Mouse (Mus musculus): Measurements from ENCODE around the gene Shpk. TPM values are rescaled to one million over a fixed set of nuclear protein-coding genes. Genes with fewer than 3 reads are reported as not detected.

Gene Shpk
- polyA plus RNA-seq, 1 experiment from 2014 or later = 1.1 TPM

- Histone ChIP-seq H3K27me3 (ENCODE audit: control insufficient read depth, insufficient read depth, low read length) (no peaks in the 10 kb centered on the region), H3K27ac (ENCODE audit: low read depth, low read length) (no peak within 1 kb of the TSS), H3K4me3 (ENCODE audit: low read depth, low read length) (no peak within 1 kb of the TSS), H3K9me3 (ENCODE audit: control insufficient read depth, low read length) (no peaks in the 10 kb centered on the region), H3K36me3 (ENCODE audit: control insufficient read depth, insufficient read depth, low read length) (no peaks in the 10 kb centered on the region), H3K9ac (ENCODE audit: low read length) (no peak within 1 kb of the TSS), H3K4me1 (ENCODE audit: control insufficient read depth, insufficient read depth, low read length) (no peaks in the 10 kb centered on the region), H3K4me2 (no peak within 1 kb of the TSS)
- DNase-seq (ENCODE audit: low spot score, missing footprints) (no peak), ATAC-seq (ENCODE audit: low FRiP score) (no peak)
- WGBS = 83% methylated on average over 5 of the region's 5 CpGs
These were observed 34.7 kb downstream of the Shpk start, which contains the start of gene Trpv1 for GRCm38 (mm10) chr11:73233992-73234391. Trpv1 (plus strand) TSS chr11:73234292.

GRCm38 (mm10) chr11:73235990-73236701 lies 36.9 kb downstream of the Shpk start:
- H3K27ac ChIP-seq (ENCODE audit: low read depth, low read length) = no peak overlapping the region
- H3K4me3 ChIP-seq (ENCODE audit: low read depth, low read length) = no peak overlapping the region
- no peak for ATAC-seq (ENCODE audit: low FRiP score)
- H3K9ac ChIP-seq (ENCODE audit: low read length) = no peak overlapping the region
- no peak for DNase-seq (ENCODE audit: low spot score, missing footprints)
- no peak overlapping the region for H3K4me2 ChIP-seq
- WGBS = 45% methylated on average over 5 of the region's 5 CpGs
- no peaks in the 10 kb centered on the region for H3K9me3 ChIP-seq (ENCODE audit: control insufficient read depth, low read length)
- no peaks in the 10 kb centered on the region for H3K4me1 ChIP-seq (ENCODE audit: control insufficient read depth, insufficient read depth, low read length)
- H3K36me3 ChIP-seq (ENCODE audit: control insufficient read depth, insufficient read depth, low read length) = no peaks in the 10 kb centered on the region
- H3K27me3 ChIP-seq (ENCODE audit: control insufficient read depth, insufficient read depth, low read length) = no peaks in the 10 kb centered on the region

GRCm38 (mm10) chr11:73236731-73237130 lies 37.5 kb downstream of the Shpk start:
- ATAC-seq (ENCODE audit: low FRiP score) = no peak
- no peaks in the 10 kb centered on the region for H3K36me3 ChIP-seq (ENCODE audit: control insufficient read depth, insufficient read depth, low read length)

GRCm38 (mm10) chr11:73242199-73242598 lies 42.9 kb downstream of the Shpk start:
- no peak overlapping the region for H3K4me2 ChIP-seq
- H3K4me1 ChIP-seq (ENCODE audit: control insufficient read depth, insufficient read depth, low read length) = no peaks in the 10 kb centered on the region
- H3K36me3 ChIP-seq (ENCODE audit: control insufficient read depth, insufficient read depth, low read length) = no peaks in the 10 kb centered on the region
- no peak overlapping the region for H3K4me3 ChIP-seq (ENCODE audit: low read depth, low read length)
- H3K9me3 ChIP-seq (ENCODE audit: control insufficient read depth, low read length) = no peaks in the 10 kb centered on the region
- H3K27me3 ChIP-seq (ENCODE audit: control insufficient read depth, insufficient read depth, low read length) = no peaks in the 10 kb centered on the region
- no peak overlapping the region for H3K27ac ChIP-seq (ENCODE audit: low read depth, low read length)
- 89% methylated on average over 6 of the region's 6 CpGs for WGBS
- no peak for ATAC-seq (ENCODE audit: low FRiP score)
- DNase-seq (ENCODE audit: low spot score, missing footprints) = no peak
- H3K9ac ChIP-seq (ENCODE audit: low read length) = no peak overlapping the region

More at GRCm38 (mm10) chr11:73236731-73237130, 37.5 kb downstream of the Shpk start:
- no peak overlapping the region for H3K27ac ChIP-seq (ENCODE audit: low read depth, low read length)
- DNase-seq (ENCODE audit: low spot score, missing footprints) = no peak
- no peak overlapping the region for H3K4me2 ChIP-seq
- H3K4me1 ChIP-seq (ENCODE audit: control insufficient read depth, insufficient read depth, low read length) = no peaks in the 10 kb centered on the region
- H3K9me3 ChIP-seq (ENCODE audit: control insufficient read depth, low read length) = no peaks in the 10 kb centered on the region
- WGBS = 82% methylated on average over 3 of the region's 3 CpGs
- no peaks in the 10 kb centered on the region for H3K27me3 ChIP-seq (ENCODE audit: control insufficient read depth, insufficient read depth, low read length)
- no peak overlapping the region for H3K9ac ChIP-seq (ENCODE audit: low read length)
- H3K4me3 ChIP-seq (ENCODE audit: low read depth, low read length) = no peak overlapping the region

GRCm38 (mm10) chr11:73242777-73243176 lies 43.5 kb downstream of the Shpk start:
- Histone ChIP-seq H3K4me1 (ENCODE audit: control insufficient read depth, insufficient read depth, low read length) (no peaks in the 10 kb centered on the region), H3K4me3 (ENCODE audit: low read depth, low read length) (no peak overlapping the region), H3K27ac (ENCODE audit: low read depth, low read length) (no peak overlapping the region), H3K36me3 (ENCODE audit: control insufficient read depth, insufficient read depth, low read length) (no peaks in the 10 kb centered on the region), H3K9me3 (ENCODE audit: control insufficient read depth, low read length) (no peaks in the 10 kb centered on the region), H3K4me2 (no peak overlapping the region), H3K9ac (ENCODE audit: low read length) (no peak overlapping the region), H3K27me3 (ENCODE audit: control insufficient read depth, insufficient read depth, low read length) (no peaks in the 10 kb centered on the region)
- no peak for ATAC-seq (ENCODE audit: low FRiP score)
- WGBS = 92% methylated on average over 4 of the region's 4 CpGs
- DNase-seq (ENCODE audit: low spot score, missing footprints) = no peak

- Histone ChIP-seq H3K4me3 (ENCODE audit: low read depth, low read length) (no peak overlapping the region), H3K9ac (ENCODE audit: low read length) (no peak overlapping the region), H3K9me3 (ENCODE audit: control insufficient read depth, low read length) (no peaks in the 10 kb centered on the region), H3K36me3 (ENCODE audit: control insufficient read depth, insufficient read depth, low read length) (no peaks in the 10 kb centered on the region), H3K4me2 (no peak overlapping the region), H3K4me1 (ENCODE audit: control insufficient read depth, insufficient read depth, low read length) (no peaks in the 10 kb centered on the region), H3K27me3 (ENCODE audit: control insufficient read depth, insufficient read depth, low read length) (no peaks in the 10 kb centered on the region), H3K27ac (ENCODE audit: low read depth, low read length) (no peak overlapping the region)
- 77% methylated on average over 4 of the region's 4 CpGs for WGBS
- DNase-seq (ENCODE audit: low spot score, missing footprints) (no peak), ATAC-seq (ENCODE audit: low FRiP score) (no peak)
These were observed 58.2 kb downstream of the Shpk start for GRCm38 (mm10) chr11:73257362-73257945.

- DNase-seq (ENCODE audit: low spot score, missing footprints) = no peak
- Histone ChIP-seq H3K27ac (ENCODE audit: low read depth, low read length) (no peak overlapping the region), H3K4me3 (ENCODE audit: low read depth, low read length) (no peak overlapping the region), H3K9ac (ENCODE audit: low read length) (no peak overlapping the region), H3K4me2 (no peak overlapping the region), H3K27me3 (ENCODE audit: control insufficient read depth, insufficient read depth, low read length) (no peaks in the 10 kb centered on the region), H3K36me3 (ENCODE audit: control insufficient read depth, insufficient read depth, low read length) (no peaks in the 10 kb centered on the region), H3K9me3 (ENCODE audit: control insufficient read depth, low read length) (no peaks in the 10 kb centered on the region), H3K4me1 (ENCODE audit: control insufficient read depth, insufficient read depth, low read length) (no peaks in the 10 kb centered on the region)
- no peak for ATAC-seq (ENCODE audit: low FRiP score)
These were observed 59.4 kb downstream of the Shpk start for GRCm38 (mm10) chr11:73258664-73259063.

GRCm38 (mm10) chr11:73260457-73260856 lies 61.2 kb downstream of the Shpk start:
- WGBS = 68% methylated on average over 3 of the region's 3 CpGs
- ATAC-seq (ENCODE audit: low FRiP score) = no peak
- no peaks in the 10 kb centered on the region for H3K36me3 ChIP-seq (ENCODE audit: control insufficient read depth, insufficient read depth, low read length)
- no peak overlapping the region for H3K27ac ChIP-seq (ENCODE audit: low read depth, low read length)
- no peak overlapping the region for H3K9ac ChIP-seq (ENCODE audit: low read length)
- H3K9me3 ChIP-seq (ENCODE audit: control insufficient read depth, low read length) = no peaks in the 10 kb centered on the region
- DNase-seq (ENCODE audit: low spot score, missing footprints) = no peak
- H3K4me2 ChIP-seq = no peak overlapping the region
- H3K4me1 ChIP-seq (ENCODE audit: control insufficient read depth, insufficient read depth, low read length) = no peaks in the 10 kb centered on the region
- no peak overlapping the region for H3K4me3 ChIP-seq (ENCODE audit: low read depth, low read length)
- H3K27me3 ChIP-seq (ENCODE audit: control insufficient read depth, insufficient read depth, low read length) = no peaks in the 10 kb centered on the region

GRCm38 (mm10) chr11:73261385-73261784 lies 62.1 kb downstream of the Shpk start:
- H3K9ac ChIP-seq (ENCODE audit: low read length) = no peak overlapping the region
- H3K36me3 ChIP-seq (ENCODE audit: control insufficient read depth, insufficient read depth, low read length) = no peaks in the 10 kb centered on the region
- no peak overlapping the region for H3K27ac ChIP-seq (ENCODE audit: low read depth, low read length)
- no peaks in the 10 kb centered on the region for H3K4me1 ChIP-seq (ENCODE audit: control insufficient read depth, insufficient read depth, low read length)
- no peak overlapping the region for H3K4me3 ChIP-seq (ENCODE audit: low read depth, low read length)
- DNase-seq (ENCODE audit: low spot score, missing footprints) (no peak), ATAC-seq (ENCODE audit: low FRiP score) (no peak)
- 90% methylated on average over 1 of the region's 1 CpGs for WGBS
- H3K9me3 ChIP-seq (ENCODE audit: control insufficient read depth, low read length) = no peaks in the 10 kb centered on the region
- H3K4me2 ChIP-seq = no peak overlapping the region
- no peaks in the 10 kb centered on the region for H3K27me3 ChIP-seq (ENCODE audit: control insufficient read depth, insufficient read depth, low read length)

Data from midbrain, embryonic 11.5 days (tissue).